Mouse (Mus musculus) telencephalon, adult 2 months (tissue): Measurements from ENCODE around the gene Actn4.

Source experiments
- DNase-seq: peaks from one replicate; pipeline ENCODE4 v3.0.0-alpha.2; 2011; ENCODE audit warnings: low read depth, low spot score

Actn4 gene

DNA sequence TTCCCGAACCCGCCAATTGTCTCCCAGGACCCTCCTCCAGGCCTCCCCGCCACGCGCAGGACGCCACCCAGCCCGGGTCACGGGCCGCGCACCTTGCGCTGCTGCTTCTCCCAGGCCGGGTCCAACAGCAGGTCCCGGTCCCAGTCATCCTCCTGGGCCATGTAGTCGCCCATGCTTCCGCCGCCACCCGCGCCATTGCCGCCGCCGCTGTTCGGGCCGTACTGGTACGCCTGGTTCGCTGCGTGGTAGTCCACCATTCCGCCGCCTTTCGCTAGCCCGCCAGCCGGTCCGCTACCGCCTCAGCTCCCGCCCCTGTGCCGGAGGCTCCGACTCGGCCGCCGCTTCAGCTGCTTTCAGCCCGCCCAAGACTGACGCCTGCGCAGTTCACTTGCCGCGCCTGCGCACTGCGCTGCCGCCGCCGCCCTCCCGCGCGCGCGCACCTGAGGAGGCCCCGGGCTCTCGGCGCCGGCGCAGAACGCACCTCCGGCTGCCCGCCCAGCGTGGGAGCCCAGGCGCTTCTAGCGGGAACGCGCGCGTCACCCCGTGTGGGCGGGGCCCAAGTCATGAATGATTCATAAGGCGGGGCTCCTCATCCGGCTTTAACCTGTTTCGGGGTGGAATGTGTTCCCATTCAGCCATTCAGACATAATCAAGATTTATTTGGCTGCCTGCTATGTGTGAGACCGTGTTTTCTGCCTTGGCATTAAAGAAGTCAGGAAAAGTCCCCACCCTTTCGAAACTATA lies at the start of gene Actn4:
Gene Actn4, minus strand, starts transcription at position 414 of the 744 bp plus-strand sequence.
- DNase-seq = peak; percentile 86

DNA sequence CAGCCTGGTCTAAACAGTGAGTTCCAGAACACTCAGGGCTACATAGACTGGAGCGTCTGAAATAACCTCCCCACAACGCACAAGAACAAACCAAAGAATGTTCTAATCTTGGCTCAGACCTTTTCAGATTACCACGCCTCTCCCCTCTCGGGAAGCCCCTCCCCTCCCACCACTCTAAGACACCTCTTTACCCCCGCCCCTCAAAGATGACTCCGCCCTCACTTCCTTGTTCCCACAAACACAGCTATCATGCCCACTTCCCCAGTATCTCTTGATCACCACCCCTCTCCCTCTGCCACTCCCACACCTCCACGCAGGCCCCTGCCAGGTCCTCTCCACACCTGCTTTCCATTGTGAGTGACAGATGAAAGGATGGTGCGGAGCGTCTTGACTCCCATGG lies 46.6 kb upstream of the Actn4 start:
- DNase-seq = no peak

DNA sequence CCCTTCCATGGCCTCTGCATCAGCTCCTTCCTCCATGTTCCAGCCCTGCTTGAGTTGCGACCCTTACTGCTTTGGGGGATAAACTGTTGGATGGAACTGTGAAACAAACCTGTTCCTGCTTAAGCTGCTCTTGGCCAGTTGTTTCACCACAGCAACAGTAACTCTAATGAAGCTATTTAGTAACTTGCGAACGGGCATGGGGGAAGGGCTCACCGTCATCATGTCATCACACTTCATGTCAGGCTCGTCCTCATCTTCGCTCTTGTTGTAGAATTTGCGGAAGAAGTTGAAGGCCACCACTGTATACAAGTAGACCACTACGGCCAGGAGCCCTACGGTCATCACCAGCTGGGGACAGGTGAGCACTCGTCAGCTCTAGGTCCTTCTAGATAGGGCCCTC lies 46.0 kb upstream of the Actn4 start:
- no peak for DNase-seq

DNA sequence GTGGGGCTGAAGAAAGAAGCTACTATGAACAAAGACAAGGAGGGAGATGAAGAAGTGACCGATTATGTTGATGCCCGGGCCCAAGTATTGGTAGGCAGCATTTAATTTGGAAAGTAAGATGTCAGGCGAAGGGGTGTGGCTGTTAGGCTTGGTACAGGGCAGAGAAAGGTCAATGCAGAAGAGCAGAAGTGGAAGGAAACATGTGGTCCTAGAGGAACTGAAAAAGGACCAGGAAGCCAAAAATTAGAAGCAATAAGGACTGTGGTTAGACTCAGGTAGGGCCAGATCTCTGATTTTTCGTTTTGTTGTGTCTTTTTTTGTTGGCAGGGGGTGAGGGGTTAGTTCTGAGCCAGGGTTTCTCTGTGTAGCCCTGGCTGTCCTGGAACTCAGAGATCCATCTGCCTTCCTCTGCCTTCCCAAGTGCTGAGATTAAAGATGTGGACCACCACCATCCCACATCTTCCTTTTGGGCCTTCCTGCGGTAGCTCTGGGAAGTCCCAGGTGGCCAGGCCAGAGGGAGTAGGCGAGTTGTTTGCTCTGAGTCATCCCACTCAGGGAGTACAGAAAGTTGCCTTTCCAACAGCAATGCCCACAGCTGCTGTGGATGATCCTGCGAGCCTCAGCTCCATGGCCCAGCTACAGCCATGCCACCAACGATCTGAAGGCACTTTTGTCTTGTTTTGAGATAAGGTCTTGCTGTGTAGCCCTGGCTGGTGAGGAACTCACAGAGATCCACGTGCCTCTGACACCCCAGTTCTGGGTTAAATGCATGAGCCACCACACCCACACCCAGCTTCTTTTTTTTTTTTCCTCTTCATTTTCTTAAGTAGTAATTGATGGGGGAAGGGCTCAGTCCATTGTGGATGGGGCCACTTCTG lies 45.3 kb upstream of the Actn4 start:
- DNase-seq = no peak

DNA sequence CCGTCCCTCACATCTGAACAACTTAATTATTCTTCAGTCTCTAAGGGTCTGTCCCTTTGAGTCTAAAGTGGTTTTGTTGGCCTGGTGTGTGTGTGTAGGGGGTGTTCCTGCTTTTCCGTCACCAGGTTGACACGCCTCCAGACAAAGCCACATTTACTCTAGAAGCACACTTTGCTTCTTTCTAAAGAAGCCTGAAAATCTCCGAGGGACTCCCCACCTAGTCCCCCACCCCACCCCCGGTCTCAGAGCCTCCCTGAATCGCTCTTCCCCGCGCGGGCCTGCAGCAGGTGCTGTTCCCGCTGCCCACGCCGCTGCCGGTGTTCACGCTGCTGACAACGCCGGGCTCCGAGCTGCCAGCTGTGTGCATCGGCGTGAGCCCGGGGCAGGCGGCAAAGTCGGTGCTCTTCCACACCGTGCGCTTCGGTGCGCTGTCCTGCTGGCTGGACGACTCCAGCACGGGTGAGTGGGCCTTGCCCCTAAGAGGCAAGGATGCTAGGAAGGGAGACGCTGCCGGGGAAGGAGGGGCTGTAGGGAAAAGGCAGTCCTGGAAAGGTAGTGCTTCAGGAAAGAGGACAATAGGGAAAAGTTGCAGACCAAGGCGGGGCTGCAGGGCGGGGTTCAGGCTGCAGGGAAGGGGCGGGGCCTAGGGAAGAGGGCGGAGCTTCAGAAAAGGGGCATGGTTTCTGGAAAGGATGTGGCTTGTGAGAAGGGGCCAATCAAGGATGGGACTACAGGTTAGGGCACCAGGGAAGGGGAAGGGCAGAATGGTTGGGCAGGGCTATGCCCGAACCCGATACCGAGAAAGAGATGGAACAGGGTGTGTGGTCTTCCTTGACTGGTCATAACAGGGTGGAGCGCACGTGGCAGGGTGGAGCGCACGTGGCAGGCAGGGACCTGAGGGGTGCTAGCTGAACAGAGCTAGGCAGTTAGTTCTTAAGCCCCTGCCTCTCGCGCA lies 38.8 kb upstream of the Actn4 start:
- no peak for DNase-seq

DNA sequence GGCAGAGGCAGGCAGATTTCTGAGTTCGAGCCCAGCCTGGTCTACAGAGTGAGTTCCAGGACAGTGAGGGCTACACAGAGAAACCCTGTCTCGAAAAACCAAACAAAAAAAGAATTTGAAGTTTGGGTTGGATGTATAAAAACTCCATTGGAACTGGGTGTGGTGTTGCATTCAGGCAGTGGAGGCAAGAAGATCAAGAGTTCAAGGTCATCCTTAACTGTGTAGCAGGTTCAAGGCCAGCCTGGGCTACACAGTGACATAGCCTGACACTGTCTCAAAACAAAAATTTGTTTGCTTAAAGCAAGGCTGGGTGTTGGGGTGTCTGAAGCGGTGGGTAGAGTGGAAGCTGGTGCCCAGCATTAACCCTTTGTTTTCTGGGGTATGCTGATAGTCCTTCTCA lies 31.3 kb upstream of the Actn4 start:
- DNase-seq = no peak

DNA sequence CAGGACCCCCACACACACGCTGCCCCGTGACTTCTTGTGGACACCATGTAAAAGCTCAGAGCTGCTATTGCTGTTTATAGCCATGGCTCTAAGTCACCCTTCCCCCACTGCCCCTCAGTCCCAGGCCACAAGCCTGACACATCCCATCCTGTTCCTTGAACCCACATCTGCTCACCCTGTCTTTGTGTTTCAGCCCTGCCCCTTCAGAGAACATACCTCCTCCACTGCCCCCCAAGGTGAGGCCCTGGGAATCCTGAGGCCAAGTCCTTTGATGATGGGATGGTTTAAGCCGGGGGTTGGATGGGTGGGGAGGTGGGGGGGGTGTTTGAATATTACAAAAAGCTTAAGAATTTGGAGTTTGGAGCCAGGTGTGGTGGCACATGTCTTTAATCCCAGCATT lies 30.9 kb upstream of the Actn4 start:
- DNase-seq = no peak

DNA sequence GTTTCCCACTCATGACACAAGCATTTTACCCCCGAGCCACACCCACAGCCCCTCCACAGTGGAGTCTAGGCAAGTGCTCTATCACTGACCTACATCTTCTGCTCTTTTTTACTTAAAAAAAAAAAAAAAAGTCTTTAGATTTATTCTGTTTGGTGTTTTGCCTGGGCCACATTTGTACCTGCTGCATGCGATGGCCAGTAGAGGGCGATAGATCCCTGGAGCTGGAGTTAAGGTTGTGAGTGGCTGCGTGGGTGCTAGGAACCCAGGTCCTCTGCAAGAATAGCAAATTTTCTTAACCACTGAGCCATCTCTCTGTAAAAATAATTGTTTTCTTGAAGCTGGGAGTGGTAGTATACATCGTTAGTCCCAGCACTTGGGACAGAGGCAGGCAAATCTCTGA lies 29.5 kb upstream of the Actn4 start:
- no peak for DNase-seq

DNA sequence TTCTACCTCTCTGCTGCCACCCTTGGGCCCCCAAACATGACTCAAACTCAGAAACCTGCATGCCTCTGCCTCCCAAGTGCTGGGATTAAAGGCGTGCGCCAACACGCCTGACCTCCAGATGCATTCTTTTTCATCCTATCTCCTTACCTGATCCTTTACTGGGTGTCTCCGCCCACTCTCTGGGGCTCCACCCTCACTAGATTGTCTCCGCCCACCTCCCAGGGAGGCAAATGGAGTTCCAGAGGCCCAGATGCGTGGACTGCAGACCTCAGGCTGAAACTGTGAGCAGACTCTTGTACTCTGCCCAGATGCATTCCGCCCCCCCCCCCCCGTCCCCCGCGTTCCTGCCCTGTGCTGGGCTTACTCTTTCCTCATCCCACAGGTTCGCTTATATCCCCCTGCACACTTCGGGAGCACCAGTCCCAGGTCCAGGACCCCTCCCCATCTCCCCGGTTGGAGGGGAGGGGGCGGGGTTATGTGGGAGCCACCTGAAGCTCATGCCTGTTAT lies 28.7 kb upstream of the Actn4 start:
- DNase-seq = no peak

DNA sequence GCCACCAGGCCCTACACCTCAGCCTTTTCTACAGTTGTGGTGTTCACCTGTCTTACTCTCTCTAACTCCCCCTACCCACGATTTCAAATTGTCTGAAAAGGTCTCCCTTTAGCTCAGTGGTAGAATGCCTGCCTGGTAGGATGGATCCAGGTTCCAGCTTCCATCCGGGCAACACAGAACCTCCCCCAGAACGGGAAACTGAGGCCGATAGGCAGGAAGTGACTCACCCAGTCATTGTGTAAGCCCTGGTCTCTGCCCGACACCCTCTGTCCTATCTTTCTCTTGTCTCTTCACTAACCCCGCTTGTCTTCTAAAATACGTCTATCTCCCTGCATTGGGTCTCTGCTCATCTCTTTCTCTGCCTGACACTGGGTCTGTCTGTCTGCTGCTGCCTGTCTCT lies 23.1 kb upstream of the Actn4 start:
- no peak for DNase-seq

DNA sequence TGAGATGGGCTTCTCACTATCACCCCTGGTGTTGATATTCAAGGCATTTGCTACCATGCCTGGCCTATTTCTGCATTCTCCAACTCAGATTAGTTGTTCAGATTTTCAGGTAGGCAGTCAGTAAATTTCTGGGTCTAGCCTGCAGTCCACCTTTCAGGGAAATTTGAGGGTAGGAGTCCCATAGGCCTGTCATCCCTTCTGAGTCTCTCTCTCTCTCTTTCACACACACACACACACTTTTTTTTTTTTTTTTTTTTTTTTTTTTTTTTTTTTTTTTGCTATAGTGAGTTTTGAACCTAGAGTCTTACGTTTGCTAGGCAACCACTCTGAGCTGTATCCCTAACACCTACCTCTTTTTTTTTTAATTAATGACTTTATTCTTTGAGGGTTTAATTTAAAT lies 22.3 kb upstream of the Actn4 start:
- no peak for DNase-seq

DNA sequence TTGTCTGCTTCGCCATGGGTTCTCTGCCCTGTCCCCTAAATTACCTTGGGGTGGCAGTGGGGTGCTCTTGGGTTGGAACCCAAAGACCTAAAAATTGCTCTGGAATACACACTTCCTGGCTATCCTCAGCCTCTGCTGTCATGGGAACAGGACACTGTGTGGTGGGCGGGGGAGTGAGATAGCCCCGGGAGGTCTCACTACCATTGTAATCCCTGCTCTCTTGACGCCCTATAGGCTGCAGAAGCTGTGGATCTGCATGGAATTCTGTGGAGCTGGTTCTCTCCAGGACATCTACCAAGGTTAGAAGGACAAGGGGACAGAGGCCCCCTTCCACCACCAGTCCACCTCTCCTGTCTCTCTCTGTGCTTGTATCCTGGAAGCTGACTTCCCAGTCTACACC lies 21.7 kb upstream of the Actn4 start:
- DNase-seq = no peak

DNA sequence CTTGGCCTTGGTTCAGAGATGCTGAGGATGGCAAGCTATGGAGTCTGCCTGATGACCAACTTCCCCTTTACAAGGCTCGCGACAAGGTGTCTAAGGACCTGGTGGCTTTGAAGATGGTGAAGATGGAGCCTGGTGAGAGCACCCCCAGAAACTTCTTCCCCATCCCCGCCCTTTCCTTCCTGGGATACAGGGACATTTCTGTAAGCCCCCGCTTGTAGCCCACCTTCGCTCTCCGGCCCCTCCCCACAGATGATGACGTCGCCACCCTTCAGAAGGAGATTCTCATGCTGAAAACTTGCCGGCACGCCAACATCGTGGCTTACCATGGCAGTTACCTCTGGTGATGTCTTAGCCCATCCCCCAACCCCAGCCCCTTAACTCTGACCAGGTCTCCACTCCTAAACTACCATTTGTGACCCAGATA lies 21.0 kb upstream of the Actn4 start:
- DNase-seq = no peak

DNA sequence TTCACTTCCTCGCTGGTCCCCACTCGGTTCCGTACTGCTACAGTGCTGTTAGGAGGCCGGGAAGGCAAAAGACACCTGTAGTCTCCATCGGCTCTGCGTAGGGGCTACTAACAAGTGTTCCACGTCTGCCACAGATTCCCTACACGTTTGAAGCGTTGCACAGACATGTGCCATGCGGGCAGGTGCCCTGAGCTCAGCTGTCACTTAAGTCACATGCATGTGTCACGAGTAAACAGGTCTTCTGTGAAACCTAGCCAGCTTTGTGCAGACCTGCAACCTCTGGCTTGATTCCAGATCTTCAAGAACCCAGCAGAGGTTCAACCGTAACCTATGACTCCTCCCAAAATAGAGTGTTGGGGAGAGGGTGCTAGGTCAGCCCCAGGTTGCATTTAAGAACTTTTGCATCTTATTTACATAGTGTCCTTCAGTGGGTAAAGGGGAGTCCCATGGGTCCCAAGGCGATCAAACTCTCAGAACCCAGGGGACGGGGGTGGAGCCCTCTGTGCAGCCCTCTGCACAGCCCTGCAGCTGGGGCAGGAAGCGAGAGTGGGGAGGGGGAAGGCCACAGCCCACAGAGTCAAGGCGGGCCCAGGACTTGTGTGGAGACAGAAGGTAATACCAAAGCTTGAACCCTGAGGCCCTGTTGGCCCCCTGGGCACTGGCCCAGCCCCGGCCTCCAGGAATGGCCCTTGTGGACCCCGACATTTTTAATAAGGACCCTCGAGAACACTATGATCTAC lies 20.3 kb upstream of the Actn4 start:
- no peak for DNase-seq

DNA sequence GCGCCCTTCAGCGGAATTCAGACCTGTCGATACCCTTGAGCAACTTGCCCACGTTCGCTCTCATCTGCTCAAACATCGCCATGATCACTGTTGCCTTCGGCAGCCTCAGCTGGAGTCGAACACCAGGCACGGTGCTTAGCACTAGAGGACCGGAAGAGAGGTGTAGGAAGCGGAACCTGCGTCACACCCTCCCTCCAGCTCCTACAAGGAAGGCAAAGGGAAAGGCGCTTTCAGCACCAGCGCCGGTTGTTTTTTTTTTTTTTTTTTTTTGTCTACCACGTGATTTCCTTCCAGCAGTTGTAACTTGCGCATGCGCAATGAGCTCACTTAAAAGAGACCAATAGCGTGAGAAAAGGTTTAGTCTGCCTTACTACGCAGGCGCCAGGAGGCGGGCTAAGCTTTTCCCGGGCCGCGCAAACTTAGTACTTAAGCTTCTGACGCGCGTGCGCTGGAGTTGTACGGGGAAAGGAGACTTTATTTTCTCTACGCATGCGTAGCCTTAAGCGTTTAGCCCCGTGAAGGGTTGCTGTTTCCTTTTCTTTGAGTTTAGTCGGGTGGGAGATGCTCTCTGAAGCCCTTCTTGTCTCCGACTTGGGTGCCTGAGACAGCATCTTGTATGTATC lies 19.6 kb upstream of the Actn4 start, which contains the start of the genes Eif3k and Map4k1:
Gene Eif3k, minus strand, starts transcription at position 214 of the 623 bp plus-strand sequence.
Gene Map4k1, plus strand, starts transcription at position 400 of the 623 bp plus-strand sequence.
- DNase-seq = peak; percentile 99

DNA sequence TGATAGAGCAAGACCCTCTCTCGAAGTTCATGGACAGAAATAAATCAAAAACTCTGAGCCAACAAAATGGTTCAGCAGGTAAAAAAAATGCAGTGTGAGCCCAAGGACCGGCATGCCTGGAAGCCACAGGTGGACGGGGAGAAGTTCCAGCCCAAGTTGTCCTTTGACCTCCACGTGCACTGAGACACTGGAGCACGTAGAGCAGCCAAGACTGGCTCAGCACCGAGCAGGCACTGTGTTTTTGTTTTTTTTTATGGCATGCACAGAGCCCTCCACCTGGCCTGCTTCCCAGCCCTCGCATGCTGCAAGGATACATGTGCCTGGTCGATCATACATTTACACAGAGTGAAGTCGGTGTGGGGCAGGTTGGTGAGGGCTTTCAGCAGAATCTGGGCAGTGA lies 15.4 kb upstream of the Actn4 start:
- no peak for DNase-seq

DNA sequence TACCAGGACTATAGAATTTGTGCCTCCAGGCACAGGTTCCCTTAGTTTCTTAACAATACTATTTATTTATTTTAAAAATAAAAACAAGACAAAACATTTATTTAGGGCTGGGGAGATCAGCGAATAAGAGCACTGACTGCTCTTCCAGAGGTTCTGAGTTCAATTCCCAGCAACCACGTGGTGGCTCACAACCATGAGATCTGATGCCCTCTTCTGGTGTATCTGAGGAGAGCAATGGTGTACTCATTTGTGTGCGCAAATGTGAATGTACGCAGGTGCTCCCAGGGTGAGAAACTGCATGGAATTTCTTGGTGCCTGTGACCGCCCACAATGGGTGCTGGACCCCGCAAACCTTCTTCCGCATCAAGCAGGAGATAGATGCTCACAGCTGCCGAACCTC lies 10.9 kb upstream of the Actn4 start:
- no peak for DNase-seq

DNA sequence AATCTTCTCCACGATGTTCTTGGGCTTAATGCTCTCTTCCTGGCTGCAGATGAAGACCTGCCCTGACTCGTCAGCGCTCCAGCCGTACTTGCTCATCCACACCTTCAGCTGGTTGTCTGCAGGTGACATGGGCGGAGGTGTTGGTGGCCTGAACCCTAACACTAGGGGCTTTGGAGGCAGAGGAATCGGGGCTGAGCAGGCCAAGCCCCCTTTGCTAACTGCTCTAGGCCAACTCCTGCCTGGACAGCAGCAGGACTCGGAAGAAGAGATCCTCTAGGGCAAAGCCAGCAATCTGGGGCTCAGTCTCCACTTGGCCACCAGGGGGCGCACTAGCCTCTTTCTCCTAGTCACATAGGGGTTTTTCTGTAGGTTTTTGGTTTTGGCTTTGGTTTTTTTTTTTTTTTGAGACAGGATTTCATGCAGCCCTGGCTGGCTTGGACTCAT lies 10.4 kb upstream of the Actn4 start:
- no peak for DNase-seq

DNA sequence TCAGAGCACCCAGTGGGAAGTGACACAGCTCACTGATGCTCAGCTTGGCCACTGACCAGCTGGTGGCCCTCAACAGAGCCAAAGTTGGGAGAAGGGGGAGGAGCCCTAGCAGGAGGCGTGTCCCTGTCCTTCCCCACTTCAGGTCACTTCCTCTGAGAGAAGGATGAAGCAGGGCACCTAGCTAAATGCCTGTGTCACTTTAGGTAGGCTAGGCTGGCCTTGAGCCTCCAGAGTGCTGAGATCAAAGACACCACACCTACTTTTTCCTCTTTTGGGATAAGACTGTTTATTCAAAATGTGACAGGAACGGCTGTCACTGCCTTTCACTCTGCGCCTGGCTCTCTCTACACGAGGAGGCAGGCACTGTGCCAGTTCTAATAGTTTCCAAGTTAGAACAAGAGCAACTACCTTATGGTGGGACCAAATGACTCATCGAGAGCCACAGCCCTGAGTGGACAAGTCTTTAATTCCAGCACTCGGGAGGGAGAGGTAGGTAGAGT lies 9.7 kb upstream of the Actn4 start:
- DNase-seq = no peak

DNA sequence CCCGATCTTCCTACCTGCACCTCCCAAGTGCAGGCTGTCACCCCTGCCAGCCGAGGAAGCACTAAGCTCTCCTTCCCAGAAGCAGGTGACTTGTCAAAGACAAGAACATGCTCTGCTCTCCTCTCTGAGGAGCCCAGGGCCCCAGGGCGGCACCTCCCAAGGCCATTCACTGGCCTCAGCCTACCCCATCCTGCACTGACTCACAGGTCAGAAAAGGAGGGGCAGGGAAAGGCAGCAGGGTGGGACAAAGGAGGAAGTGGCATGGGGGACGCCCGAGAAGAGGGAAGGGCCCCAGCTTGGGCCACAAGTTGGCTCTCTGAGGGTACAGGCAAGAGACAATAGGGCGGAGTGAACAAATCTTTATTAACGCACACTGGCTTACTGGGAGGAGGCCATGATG lies 8.9 kb upstream of the Actn4 start:
- no peak for DNase-seq
